Mouse (Mus musculus): ENCODE data around the gene Kcnn1.

The Kcnn1 gene

GRCm38 (mm10) chr8:70872643-70873363 lies 9.7 kb upstream of the Kcnn1 start:
- in situ Hi-C loops (cut with MboI; ENCODE audit: low pct_unique_long_range_greater_than_20kb in 1 of 2, low sequenced_read_pairs in 2 of 2, unreplicated experiment in 1 of 2): no loop called here

GRCm38 (mm10) chr8:70871195-70871807 lies 8.2 kb upstream of the Kcnn1 start:
- in situ Hi-C loops (cut with MboI; ENCODE audit: low pct_unique_long_range_greater_than_20kb in 1 of 2, low sequenced_read_pairs in 2 of 2, unreplicated experiment in 1 of 2): no loop called here

- in situ Hi-C loops (cut with MboI; ENCODE audit: low pct_unique_long_range_greater_than_20kb in 1 of 2, low sequenced_read_pairs in 2 of 2, unreplicated experiment in 1 of 2): no loop called here
Measured at GRCm38 (mm10) chr8:70869601-70870041, 6.6 kb upstream of the Kcnn1 start.

GRCm38 (mm10) chr8:70869199-70869571 lies 6.1 kb upstream of the Kcnn1 start:
- in situ Hi-C loops (cut with MboI; ENCODE audit: low pct_unique_long_range_greater_than_20kb in 1 of 2, low sequenced_read_pairs in 2 of 2, unreplicated experiment in 1 of 2): no loop called here

GRCm38 (mm10) chr8:70868559-70869198 lies 5.6 kb upstream of the Kcnn1 start:
- in situ Hi-C loops (cut with MboI; ENCODE audit: low pct_unique_long_range_greater_than_20kb in 1 of 2, low sequenced_read_pairs in 2 of 2, unreplicated experiment in 1 of 2): no loop called here

- in situ Hi-C loops (cut with MboI; ENCODE audit: low pct_unique_long_range_greater_than_20kb in 1 of 2, low sequenced_read_pairs in 2 of 2, unreplicated experiment in 1 of 2): no loop called here
Measured at GRCm38 (mm10) chr8:70866566-70866965, 3.5 kb upstream of the Kcnn1 start.

- in situ Hi-C loops (cut with MboI; ENCODE audit: low pct_unique_long_range_greater_than_20kb in 1 of 2, low sequenced_read_pairs in 2 of 2, unreplicated experiment in 1 of 2): no loop called here
Measured at GRCm38 (mm10) chr8:70866001-70866520, 3.0 kb upstream of the Kcnn1 start.

- in situ Hi-C loops (cut with MboI; ENCODE audit: low pct_unique_long_range_greater_than_20kb in 1 of 2, low sequenced_read_pairs in 2 of 2, unreplicated experiment in 1 of 2): no loop called here
Measured at GRCm38 (mm10) chr8:70865350-70866000, 2.4 kb upstream of the Kcnn1 start.

GRCm38 (mm10) chr8:70864712-70865221 lies 1.7 kb upstream of the Kcnn1 start:
- in situ Hi-C loops (cut with MboI; ENCODE audit: low pct_unique_long_range_greater_than_20kb in 1 of 2, low sequenced_read_pairs in 2 of 2, unreplicated experiment in 1 of 2): no loop called here

- in situ Hi-C loops (cut with MboI; ENCODE audit: low pct_unique_long_range_greater_than_20kb in 1 of 2, low sequenced_read_pairs in 2 of 2, unreplicated experiment in 1 of 2): no loop called here
Measured at GRCm38 (mm10) chr8:70863956-70864711, 1.1 kb upstream of the Kcnn1 start.

- in situ Hi-C loops (cut with MboI; ENCODE audit: low pct_unique_long_range_greater_than_20kb in 1 of 2, low sequenced_read_pairs in 2 of 2, unreplicated experiment in 1 of 2): no loop called here
Measured at GRCm38 (mm10) chr8:70857516-70857915, 5.5 kb downstream of the Kcnn1 start.

GRCm38 (mm10) chr8:70856541-70857197 lies 6.4 kb downstream of the Kcnn1 start:
- in situ Hi-C loops (cut with MboI; ENCODE audit: low pct_unique_long_range_greater_than_20kb in 1 of 2, low sequenced_read_pairs in 2 of 2, unreplicated experiment in 1 of 2): no loop called here

GRCm38 (mm10) chr8:70856028-70856427 lies 7.0 kb downstream of the Kcnn1 start:
- in situ Hi-C loops (cut with MboI; ENCODE audit: low pct_unique_long_range_greater_than_20kb in 1 of 2, low sequenced_read_pairs in 2 of 2, unreplicated experiment in 1 of 2): no loop called here

GRCm38 (mm10) chr8:70853863-70854262 lies 9.2 kb downstream of the Kcnn1 start:
- in situ Hi-C loops (cut with MboI; ENCODE audit: low pct_unique_long_range_greater_than_20kb in 1 of 2, low sequenced_read_pairs in 2 of 2, unreplicated experiment in 1 of 2): no loop called here

- in situ Hi-C loops (cut with MboI; ENCODE audit: low pct_unique_long_range_greater_than_20kb in 1 of 2, low sequenced_read_pairs in 2 of 2, unreplicated experiment in 1 of 2): no loop called here
Measured at GRCm38 (mm10) chr8:70852595-70853231, 10.3 kb downstream of the Kcnn1 start.

GRCm38 (mm10) chr8:70851837-70852236 lies 11.2 kb downstream of the Kcnn1 start:
- in situ Hi-C loops (cut with MboI; ENCODE audit: low pct_unique_long_range_greater_than_20kb in 1 of 2, low sequenced_read_pairs in 2 of 2, unreplicated experiment in 1 of 2): no loop called here

- in situ Hi-C loops (cut with MboI; ENCODE audit: low pct_unique_long_range_greater_than_20kb in 1 of 2, low sequenced_read_pairs in 2 of 2, unreplicated experiment in 1 of 2): no loop called here
Measured at GRCm38 (mm10) chr8:70850947-70851346, 12.1 kb downstream of the Kcnn1 start.

Data from mouse embryonic stem cell (cell line).